Mouse (Mus musculus) kidney, embryonic 15.5 days (tissue): Measurements from ENCODE around the gene Psme2. TPM values are rescaled to one million over a fixed set of nuclear protein-coding genes. Genes with fewer than 3 reads are reported as not detected.
A peak's percentile ranks its signal among the peaks of the same experiment; 100 is the strongest.

Experiments used
- ATAC-seq: fragments of 200-750 bp; cut with Nextera tagmentation; replicated peaks from 2 replicates; pipeline ENCODE4 v1.8.0; 2017; ENCODE audit warnings: moderate TSS enrichment; ENCODE audit not compliant: low FRiP score
- H3K27ac ChIP-seq: fragments of 300-500 bp; sonication (generic); 2 replicates; pipeline ENCODE4 v1.5.1; 2015; ENCODE audit warnings: mild to moderate bottlenecking, inconsistent platforms
- H3K27me3 ChIP-seq: fragments of 300-500 bp; sonication (generic); 2 replicates; pipeline ENCODE4 v1.6.1; 2015; ENCODE audit warnings: inconsistent platforms
- H3K36me3 ChIP-seq: fragments of 300-500 bp; sonication (generic); 2 replicates; pipeline ENCODE4 v1.6.1; 2015; ENCODE audit warnings: inconsistent platforms
- H3K4me1 ChIP-seq: fragments of 300-500 bp; sonication (generic); 2 replicates; pipeline ENCODE4 v1.6.1; 2015; ENCODE audit warnings: inconsistent platforms
- H3K4me2 ChIP-seq: fragments of 300-500 bp; sonication (generic); 2 replicates; pipeline ENCODE4 v1.6.1; 2015; ENCODE audit warnings: moderate library complexity, mild to moderate bottlenecking, inconsistent platforms
- H3K4me3 ChIP-seq: fragments of 300-500 bp; sonication (generic); replicated peaks from 2 replicates; pipeline ENCODE4 v1.5.1; 2015; ENCODE audit warnings: mild to moderate bottlenecking, inconsistent platforms
- H3K9ac ChIP-seq: fragments of 300-500 bp; sonication (generic); 2 replicates; pipeline ENCODE4 v1.6.1; 2015; ENCODE audit warnings: mild to moderate bottlenecking, inconsistent platforms
- H3K9me3 ChIP-seq: fragments of 300-500 bp; sonication (generic); replicated peaks from 2 replicates; pipeline ENCODE4 v1.6.1; 2016; ENCODE audit warnings: inconsistent platforms
- WGBS: fragments of 180-500 bp; shearing (Covaris S2); methylation state at CpG from one replicate; pipeline ENCODE4 v1.1.7; 2015; ENCODE audit warnings: mixed read lengths; 5-methylcytosine and 5-hydroxymethylcytosine counted together
- polyA plus RNA-seq: library from polyadenylated mRNA; unstranded; fragments of >200 nt; fragmentation: Nextera tagmentation; extraction: Ambion mirVana; gene quantifications from 2 replicates; pipeline ENCODE4 v1.2.1, GENCODE M21; 2015

Psme2 gene
- polyA plus RNA-seq, 1 experiment from 2014 or later, result 261 TPM

GRCm38 (mm10) chr14:55613346-55613745 lies 22.4 kb upstream of the Psme2 start:
- Histone ChIP-seq H3K27ac (no peak overlapping the region), H3K27me3 (no peaks in the 10 kb centered on the region), H3K36me3 (peaks cover 22% of the 10 kb centered on the region), H3K4me1 (peaks cover 6% of the 10 kb centered on the region; the same call in 1 of the 2 replicates), H3K9ac (no peak overlapping the region), H3K4me3 (no peak overlapping the region), H3K4me2 (no peak overlapping the region), H3K9me3 (no peaks in the 10 kb centered on the region)
- ATAC-seq, result no peak
- 59% methylated on average over 6 of the region's 6 CpGs for WGBS

GRCm38 (mm10) chr14:55608339-55608738 lies 17.4 kb upstream of the Psme2 start:
- Histone ChIP-seq H3K27ac (no peak overlapping the region), H3K27me3 (no peaks in the 10 kb centered on the region), H3K4me1 (peaks cover 16% of the 10 kb centered on the region), H3K9ac (no peak overlapping the region), H3K9me3 (no peaks in the 10 kb centered on the region), H3K4me3 (no peak overlapping the region), H3K36me3 (peaks cover 54% of the 10 kb centered on the region), H3K4me2 (no peak overlapping the region)
- WGBS, result 96% methylated on average over 6 of the region's 6 CpGs
- no peak for ATAC-seq

GRCm38 (mm10) chr14:55605743-55606459 lies 15.0 kb upstream of the Psme2 start:
- Histone ChIP-seq H3K36me3 (peaks cover 78% of the 10 kb centered on the region), H3K9me3 (no peaks in the 10 kb centered on the region), H3K4me2 (no peak overlapping the region), H3K27me3 (no peaks in the 10 kb centered on the region), H3K4me1 (peaks cover 21% of the 10 kb centered on the region), H3K27ac (no peak overlapping the region), H3K9ac (no peak overlapping the region), H3K4me3 (no peak overlapping the region)
- WGBS, result 91% methylated on average over 16 of the region's 16 CpGs
- no peak for ATAC-seq

GRCm38 (mm10) chr14:55604823-55605222 lies 13.9 kb upstream of the Psme2 start:
- 86% methylated on average over 11 of the region's 11 CpGs for WGBS
- Histone ChIP-seq H3K4me3 (peak overlapping the region; percentile 49), H3K36me3 (peaks cover 81% of the 10 kb centered on the region), H3K27ac (peak overlapping the region; percentile 92; the same call in 1 of the 2 replicates), H3K9ac (no peak overlapping the region), H3K4me1 (peaks cover 21% of the 10 kb centered on the region), H3K4me2 (peak overlapping the region; percentile 69), H3K9me3 (no peaks in the 10 kb centered on the region), H3K27me3 (no peaks in the 10 kb centered on the region)
- ATAC-seq, result no peak

- H3K36me3 ChIP-seq, result peaks cover 81% of the 10 kb centered on the region
- ATAC-seq, result peak; percentile 93
- peak overlapping the region; percentile 41 for H3K9ac ChIP-seq
- peak overlapping the region; percentile 69 for H3K4me2 ChIP-seq
- H3K4me1 ChIP-seq, result peaks cover 21% of the 10 kb centered on the region
- H3K27me3 ChIP-seq, result no peaks in the 10 kb centered on the region
- H3K4me3 ChIP-seq, result peak overlapping the region; percentile 49
- H3K9me3 ChIP-seq, result no peaks in the 10 kb centered on the region
- peak overlapping the region; percentile 92 for H3K27ac ChIP-seq
- WGBS, result 16% methylated on average over 19 of the region's 19 CpGs
Measured at GRCm38 (mm10) chr14:55603633-55604576, 13.0 kb upstream of the Psme2 start.

GRCm38 (mm10) chr14:55603271-55603632 lies 12.3 kb upstream of the Psme2 start, which contains the start of gene Irf9:
TSS of gene Irf9 (plus strand) at chr14:55603571.
- H3K9me3 ChIP-seq, result no peaks in the 10 kb centered on the region
- peaks cover 21% of the 10 kb centered on the region for H3K4me1 ChIP-seq
- H3K4me3 ChIP-seq, result peak within 1 kb of the TSS; percentile 49
- H3K9ac ChIP-seq, result peak within 1 kb of the TSS; percentile 41
- WGBS, result 72% methylated on average over 7 of the region's 7 CpGs
- H3K36me3 ChIP-seq, result peaks cover 81% of the 10 kb centered on the region
- ATAC-seq, result peak; percentile 4; the same call in 1 of the 2 replicates
- peak within 1 kb of the TSS; percentile 92 for H3K27ac ChIP-seq
- peak within 1 kb of the TSS; percentile 69 for H3K4me2 ChIP-seq
- no peaks in the 10 kb centered on the region for H3K27me3 ChIP-seq

- Histone ChIP-seq H3K27ac (no peak overlapping the region), H3K4me3 (no peak overlapping the region), H3K9me3 (no peaks in the 10 kb centered on the region), H3K9ac (no peak overlapping the region), H3K27me3 (no peaks in the 10 kb centered on the region), H3K36me3 (peaks cover 93% of the 10 kb centered on the region), H3K4me2 (no peak overlapping the region), H3K4me1 (peaks cover 12% of the 10 kb centered on the region)
- ATAC-seq, result no peak
- WGBS, result 89% methylated on average over 21 of the region's 21 CpGs
Measured at GRCm38 (mm10) chr14:55598521-55599390, 7.8 kb upstream of the Psme2 start.

GRCm38 (mm10) chr14:55596036-55596690 lies 5.2 kb upstream of the Psme2 start:
- 86% methylated on average over 13 of the region's 13 CpGs for WGBS
- H3K36me3 ChIP-seq, result peaks cover 74% of the 10 kb centered on the region
- no peaks in the 10 kb centered on the region for H3K9me3 ChIP-seq
- no peak for ATAC-seq
- no peak overlapping the region for H3K27ac ChIP-seq
- no peak overlapping the region for H3K9ac ChIP-seq
- peaks cover 18% of the 10 kb centered on the region for H3K4me1 ChIP-seq
- H3K27me3 ChIP-seq, result no peaks in the 10 kb centered on the region
- H3K4me3 ChIP-seq, result no peak overlapping the region
- H3K4me2 ChIP-seq, result no peak overlapping the region

GRCm38 (mm10) chr14:55592226-55592625 lies 1.3 kb upstream of the Psme2 start:
- H3K4me1 ChIP-seq, result peaks cover 31% of the 10 kb centered on the region
- WGBS, result 2% methylated on average over 16 of the region's 16 CpGs
- peaks cover 55% of the 10 kb centered on the region for H3K36me3 ChIP-seq
- no peaks in the 10 kb centered on the region for H3K27me3 ChIP-seq
- H3K27ac ChIP-seq, result peak overlapping the region; percentile 99
- H3K9ac ChIP-seq, result peak overlapping the region; percentile 86
- no peak for ATAC-seq
- H3K4me3 ChIP-seq, result peak overlapping the region; percentile 87
- no peaks in the 10 kb centered on the region for H3K9me3 ChIP-seq
- H3K4me2 ChIP-seq, result peak overlapping the region; percentile 89

GRCm38 (mm10) chr14:55591331-55591891 lies 498 bp upstream of the Psme2 start, which contains the start of gene Rnf31:
TSS of gene Rnf31 (plus strand) at chr14:55591708.
- peak; percentile 91 for ATAC-seq
- Histone ChIP-seq H3K9ac (peak within 1 kb of the TSS; percentile 86), H3K27me3 (no peaks in the 10 kb centered on the region), H3K27ac (peak within 1 kb of the TSS; percentile 99), H3K4me2 (peak within 1 kb of the TSS; percentile 89), H3K4me3 (peak within 1 kb of the TSS; percentile 87), H3K9me3 (no peaks in the 10 kb centered on the region), H3K4me1 (peaks cover 31% of the 10 kb centered on the region), H3K36me3 (peaks cover 54% of the 10 kb centered on the region)
- under 1% methylated on average over 33 of the region's 33 CpGs for WGBS
